Mouse (Mus musculus) urinary bladder, postnatal 25 days (tissue): Measurements from ENCODE around the gene Opcml.

ENCODE experiments used
- DNase-seq: peaks from one replicate; pipeline ENCODE4 v3.0.0; 2022; ENCODE audit warnings: low spot score

The Opcml gene

DNA sequence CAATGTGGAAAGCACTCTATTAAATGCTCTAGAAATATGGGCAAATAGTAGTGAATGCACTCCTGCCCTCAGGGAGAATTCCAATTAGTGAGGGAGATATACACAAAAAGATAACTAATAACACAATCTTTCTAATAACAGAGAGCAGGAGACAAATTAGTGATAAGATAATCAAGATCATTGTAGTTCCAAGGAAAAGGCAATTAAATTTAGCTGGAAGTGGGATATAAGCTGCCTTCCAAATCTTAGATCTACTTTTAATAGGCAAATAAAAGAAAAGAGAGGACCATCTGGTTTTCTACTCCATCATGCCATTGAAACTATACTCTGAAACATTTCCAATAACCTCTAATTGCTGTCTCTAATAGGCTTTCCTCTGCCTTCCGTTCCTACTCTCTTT is 742.6 kb downstream of the Opcml start:
- DNase-seq = no peak

DNA sequence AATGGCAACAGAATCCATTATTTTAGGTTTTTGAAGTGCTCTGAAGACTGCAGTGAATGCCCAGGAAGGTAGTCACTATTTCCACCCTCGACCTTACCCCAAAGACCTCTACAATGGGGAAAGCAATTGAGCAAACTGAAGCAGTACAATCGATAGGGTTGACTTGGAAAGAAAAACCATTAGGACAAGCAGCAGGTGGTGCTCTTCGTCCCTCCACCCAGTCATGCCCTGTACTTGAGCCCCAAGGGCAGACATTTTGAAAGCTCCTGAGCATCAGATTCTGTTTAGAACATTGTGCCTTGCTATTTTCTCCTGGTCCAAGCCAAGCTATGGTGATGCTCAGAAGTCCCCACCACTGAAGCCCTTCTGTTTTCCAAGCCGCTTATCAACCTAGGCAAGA is 744.4 kb downstream of the Opcml start:
- DNase-seq = no peak

DNA sequence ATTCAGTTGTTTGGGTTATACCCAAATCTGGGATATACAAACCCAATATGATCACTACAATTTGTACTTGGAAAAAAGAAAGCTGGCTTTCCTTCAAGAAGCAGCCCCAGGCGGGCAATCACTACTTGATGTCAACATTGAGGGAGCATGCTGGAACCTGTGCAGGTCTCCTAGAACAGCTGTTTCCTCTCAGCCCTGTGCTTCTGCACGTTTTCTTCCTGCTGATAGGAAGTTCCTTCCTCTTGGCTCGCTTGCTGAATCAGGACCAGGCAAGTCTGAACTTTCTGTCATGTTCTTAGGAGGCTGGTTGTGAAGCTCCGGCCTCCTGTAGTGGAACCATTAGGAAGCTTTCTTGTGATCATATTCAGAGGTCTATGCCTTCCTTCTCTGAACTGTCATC is 746.1 kb downstream of the Opcml start:
- DNase-seq = no peak

DNA sequence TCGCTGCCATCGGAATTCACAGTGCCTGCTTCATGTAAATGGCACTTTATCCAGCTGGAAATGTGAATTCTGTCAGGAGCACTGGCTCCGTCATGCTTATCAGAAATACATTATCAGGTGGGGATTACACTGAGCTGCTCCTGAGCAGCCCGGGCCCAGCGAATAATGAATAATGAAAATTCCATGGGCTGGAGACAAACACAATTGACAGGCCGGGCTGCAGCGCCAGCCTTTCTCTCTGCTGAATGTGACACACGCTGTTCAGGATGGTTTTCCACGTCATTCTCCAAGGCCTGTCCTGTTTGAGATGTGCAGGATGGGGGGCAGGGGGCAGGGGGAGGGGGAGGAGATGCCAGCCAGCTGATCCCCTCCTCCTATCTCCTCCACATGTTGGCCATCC is 757.6 kb downstream of the Opcml start:
- no peak for DNase-seq

DNA sequence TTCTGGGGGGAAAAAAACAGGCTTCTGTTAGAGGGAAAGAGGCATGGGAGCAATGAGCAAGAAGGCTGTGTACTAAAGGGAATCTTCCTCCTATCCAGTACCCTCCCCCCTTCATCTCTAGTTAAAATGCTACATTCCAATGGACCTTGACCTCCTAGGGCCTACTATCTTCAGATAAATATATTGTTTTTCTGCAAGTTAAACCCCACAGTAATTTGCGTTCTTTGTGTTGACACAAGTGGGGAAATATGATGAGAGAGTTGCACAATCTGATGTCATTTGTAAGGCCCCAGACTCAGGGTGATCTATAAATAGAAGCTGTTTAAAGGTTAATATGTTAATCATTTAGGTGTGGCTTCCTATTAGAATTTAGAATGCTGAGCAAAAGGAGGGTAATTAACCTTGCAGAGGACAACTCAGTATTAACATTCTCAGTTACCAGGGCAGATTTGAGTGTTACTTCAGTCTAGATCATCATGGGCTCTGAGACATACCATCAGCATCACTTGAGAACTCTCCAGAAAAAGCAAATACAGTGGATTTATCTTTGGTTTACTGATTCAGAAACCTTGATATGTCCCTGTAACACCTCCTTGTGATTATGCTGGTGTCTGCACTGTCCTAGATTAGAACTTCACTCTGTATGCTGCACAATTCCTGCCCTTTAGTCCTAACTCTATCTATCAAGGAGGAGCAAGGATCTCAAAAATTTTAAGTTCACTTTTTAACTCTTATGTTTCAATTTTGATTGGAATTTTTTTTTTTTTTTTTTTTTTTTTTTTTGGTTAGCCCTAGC is 762.0 kb downstream of the Opcml start:
- DNase-seq = no peak

DNA sequence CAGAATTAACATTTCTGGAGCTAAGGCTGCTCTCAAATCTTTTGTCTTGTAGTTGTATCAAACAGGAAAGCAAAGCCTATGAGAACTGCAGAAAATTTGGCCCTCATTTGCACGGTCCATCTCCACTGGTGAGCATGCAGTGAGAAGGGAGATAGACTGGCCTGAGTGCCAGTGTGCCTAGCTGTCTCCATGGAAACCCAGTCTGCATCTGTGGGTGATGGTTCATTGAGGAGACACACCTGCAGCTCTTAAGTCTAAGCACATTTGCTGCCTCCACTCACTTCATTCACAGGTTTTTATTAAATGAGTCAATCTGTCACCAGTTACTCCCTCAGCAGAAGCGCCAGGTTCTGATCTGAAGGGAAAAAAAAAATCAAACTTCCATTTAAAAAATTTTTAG is 768.1 kb downstream of the Opcml start:
- no peak for DNase-seq

DNA sequence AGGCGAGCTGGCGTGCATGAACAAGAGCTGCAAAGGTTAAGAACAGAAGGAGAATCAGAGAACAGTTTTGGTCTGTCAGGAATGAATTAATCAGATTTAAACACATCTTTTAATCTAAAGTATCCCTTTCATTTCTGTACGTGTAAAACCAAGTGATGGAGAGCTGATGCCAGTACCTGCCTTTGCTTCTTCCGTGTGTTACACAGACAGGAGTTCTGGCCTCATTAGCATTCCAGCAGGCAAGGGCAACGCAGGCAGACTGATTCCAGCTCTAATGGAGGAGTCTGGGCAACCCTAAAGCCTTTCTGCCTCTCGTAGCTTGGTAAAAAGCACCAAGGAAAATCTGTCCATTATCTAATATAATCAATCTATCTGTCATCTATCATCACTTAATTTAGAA is 771.2 kb downstream of the Opcml start:
- DNase-seq = no peak

DNA sequence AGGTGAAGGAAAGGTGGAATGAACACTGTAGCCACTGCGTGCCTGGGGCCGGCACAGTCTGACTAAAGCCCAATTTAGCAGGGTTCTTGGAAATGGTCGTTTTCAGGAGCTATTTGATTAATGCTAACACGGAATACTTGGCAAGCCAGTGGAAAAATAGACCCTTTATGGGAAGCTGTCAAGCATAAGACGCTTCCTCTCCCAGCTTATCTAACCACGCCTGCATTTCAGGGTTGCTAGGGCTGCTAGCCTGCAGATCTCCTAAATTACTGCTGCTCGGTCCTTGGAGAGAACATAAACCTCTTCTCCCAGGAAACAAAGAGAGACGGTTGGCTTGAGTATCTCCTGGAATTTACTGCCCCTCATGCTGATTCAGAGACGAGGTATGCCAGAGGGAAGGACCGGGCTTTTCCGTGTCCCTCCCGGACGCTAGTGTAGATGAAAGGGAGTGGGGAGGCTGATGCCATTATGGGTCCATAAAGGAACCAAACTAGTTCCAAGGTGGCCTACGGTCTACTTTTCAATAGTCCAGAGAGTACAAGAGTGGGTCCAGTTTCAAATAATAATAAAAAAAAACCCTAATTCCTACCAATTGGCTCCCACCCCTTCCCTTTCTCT is 772.6 kb downstream of the Opcml start:
- DNase-seq = no peak

DNA sequence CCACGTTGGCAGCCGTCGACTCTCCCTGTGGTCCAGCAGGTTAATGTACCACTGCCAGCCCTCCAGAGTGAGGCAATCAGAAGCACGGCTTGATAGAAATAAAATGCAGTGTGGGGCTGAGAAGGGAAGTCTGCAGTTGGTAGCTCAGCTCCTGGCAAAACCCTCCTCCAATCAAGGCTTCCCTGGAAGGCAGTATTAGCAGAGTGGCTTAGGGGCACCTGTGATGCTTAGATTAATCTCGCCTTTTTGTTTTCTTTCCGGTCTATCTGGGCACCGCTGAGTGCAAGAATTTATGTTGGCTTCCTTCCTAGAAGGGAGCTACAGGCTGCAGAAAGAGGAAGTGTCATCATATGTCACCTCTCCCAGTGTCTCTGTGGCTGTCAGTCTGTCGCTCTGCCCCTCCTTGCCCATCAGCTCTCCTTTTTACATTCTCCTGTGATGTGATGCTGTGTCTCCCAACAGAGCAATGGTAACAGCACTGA is 778.5 kb downstream of the Opcml start:
- DNase-seq = no peak

DNA sequence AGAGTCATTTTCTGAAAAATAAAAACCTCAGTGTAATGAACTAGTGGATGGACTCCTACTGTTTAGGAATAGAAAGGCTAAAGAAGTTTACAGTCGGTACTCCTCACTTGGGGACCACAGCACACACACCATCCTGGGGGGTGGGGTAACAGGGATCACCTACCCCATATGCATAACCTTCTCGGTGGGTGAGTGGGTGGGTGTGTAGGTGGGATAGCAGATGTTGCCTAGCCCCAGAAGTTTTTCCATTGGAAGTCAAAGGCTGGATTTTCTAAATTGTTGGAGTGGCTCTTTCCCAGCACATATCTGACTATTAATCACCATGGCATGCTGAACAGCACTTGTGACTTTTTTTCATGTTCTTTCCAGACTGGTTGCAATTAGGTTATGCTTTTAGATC is 779.2 kb downstream of the Opcml start:
- no peak for DNase-seq

DNA sequence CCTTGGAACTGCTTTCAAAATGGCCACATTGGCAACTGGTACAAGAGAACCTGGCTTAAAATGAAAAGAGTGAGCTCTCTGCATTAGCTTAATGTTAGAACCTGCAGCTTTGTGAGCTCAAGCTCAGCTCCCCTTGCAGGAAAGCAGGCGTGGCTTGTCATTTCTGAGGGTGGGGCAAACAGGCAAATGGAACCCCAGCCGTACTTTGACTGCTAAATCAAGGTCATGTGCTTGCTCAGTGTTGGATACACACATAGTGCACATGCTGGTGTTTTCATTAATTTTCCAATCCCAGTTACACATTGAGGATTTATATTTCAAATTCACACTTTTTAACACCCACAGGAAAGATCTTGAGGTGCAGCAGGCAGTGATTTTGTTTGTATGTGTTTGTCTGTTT is 781.1 kb downstream of the Opcml start:
- no peak for DNase-seq

DNA sequence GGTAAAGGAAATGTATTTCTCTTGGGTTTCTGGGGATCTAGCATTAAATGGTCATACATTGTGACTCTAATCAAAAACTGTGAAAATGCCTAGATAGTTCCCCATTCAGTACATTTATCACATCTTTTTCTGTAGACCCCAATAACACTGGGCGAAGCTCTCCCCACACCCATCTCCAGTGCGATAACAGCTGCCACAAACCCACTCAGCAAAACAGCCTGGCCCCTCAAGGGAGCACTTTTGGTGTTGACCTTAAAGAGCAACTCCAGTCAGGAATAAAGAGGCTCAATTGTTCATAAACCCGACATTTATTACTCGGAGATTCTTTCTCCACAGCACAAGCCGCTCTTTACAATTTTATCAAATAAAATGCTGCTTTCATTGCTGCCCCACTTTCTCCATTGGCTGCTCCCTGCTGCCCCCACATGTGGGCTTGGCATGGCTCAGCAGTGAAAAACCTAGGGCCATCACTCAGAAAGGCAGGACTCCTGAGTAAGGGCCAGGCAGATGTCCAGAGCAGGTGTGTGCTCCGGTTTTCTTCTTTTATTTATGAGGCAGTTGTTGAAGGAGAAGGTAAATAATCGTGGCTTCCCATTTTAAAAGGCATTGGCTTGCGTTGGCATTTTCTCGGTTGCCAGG is 781.7 kb downstream of the Opcml start:
- DNase-seq = no peak

DNA sequence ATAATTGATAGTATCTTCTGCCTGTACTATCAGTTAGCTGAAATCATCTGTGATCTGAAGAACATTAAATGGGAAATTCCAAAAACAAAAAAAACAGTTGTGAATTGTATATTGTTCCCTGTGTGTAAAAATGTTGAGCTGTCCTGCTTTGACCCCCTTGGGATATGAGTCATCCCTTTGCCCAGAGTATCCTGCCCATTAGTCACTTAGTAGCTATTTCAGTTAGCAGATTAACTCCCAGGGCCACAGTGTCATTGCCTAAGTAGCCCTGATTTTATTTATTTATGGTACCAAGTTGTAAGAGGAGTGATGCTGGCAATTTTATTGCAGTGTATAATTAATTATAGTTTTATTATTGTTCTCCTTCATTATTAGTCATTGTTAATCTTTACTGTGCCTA is 788.2 kb downstream of the Opcml start:
- DNase-seq = no peak

DNA sequence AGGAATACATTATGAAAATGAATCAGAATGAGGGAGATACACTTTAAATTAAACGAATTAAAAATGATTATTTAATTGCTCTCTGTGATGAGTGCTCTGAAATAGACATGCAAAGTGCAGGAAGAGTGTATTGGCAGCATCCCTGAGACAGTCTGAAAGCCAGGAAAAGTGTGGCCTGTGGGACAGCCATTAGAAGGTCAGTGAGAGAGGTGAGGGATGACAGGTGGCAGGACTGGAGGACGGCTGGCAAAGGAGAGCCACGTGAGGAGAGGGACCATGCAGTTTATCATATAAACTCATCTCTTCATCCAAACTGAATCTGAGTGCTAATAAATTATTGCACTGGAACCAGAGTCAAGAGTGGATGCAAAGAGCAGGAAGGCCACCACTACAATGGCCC is 796.7 kb downstream of the Opcml start:
- no peak for DNase-seq

DNA sequence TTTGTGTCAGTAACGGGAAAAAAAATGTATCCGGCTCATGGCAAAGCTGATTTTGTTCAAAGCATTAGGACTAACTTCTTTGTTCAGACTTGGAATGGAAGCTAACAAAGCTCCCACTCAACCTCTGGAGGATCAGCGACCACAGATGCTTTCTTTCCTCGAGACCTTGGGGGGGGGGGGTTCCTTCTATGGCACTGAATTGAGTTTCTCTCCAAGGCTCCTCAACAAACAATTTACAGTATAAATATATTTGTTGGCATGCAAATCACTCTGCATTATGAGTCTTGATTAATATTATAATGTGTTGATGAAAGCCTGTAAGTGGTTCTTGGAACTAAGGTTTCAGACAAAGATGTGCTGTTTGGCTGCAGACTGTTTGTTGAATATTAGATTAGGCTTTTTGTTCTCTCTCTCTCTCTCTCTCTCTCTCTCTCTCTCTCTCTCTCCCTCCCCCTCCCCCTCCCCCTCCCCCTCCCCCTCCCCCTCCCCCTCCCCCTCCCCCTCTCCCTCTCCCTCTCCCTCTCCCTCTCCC is 797.3 kb downstream of the Opcml start:
- no peak for DNase-seq

DNA sequence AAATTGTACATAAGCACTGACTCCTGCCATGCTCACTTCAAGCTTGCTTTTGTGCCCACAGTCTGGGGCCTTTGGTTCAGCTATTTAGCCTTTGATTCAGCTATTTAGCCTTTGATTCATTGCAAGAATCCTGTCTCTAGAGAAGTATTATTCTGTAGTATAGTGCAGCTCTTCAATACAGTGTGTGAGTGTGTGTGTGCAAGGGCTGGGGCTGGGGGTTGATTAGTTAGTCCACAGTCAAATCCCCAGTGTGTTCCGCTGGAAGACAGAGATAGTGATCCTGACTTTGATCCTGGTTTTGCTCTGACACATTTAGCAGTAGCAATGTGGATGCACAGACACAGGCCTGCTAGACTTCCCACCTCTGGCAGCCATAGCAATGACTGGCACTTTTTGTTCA is 797.9 kb downstream of the Opcml start:
- no peak for DNase-seq

DNA sequence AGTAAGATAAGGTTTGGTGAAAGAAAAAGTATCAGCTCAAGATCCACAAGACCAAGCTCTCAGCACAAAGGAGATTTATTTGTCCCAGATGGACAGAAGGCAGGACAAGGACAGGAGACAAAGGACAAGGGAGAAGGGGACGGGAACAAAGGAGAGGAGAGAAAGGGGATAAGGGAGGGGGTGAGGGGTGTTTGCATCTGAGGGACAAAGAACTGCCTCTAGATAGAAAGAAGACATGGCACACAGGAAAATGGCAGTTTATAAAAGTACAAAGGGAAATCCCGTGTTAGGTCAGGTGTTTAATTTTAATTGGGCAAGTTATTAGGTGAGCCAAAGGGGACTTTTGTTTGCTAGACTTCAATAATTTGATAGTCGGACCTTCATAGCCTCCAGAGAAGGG is 801.6 kb downstream of the Opcml start:
- DNase-seq = no peak

DNA sequence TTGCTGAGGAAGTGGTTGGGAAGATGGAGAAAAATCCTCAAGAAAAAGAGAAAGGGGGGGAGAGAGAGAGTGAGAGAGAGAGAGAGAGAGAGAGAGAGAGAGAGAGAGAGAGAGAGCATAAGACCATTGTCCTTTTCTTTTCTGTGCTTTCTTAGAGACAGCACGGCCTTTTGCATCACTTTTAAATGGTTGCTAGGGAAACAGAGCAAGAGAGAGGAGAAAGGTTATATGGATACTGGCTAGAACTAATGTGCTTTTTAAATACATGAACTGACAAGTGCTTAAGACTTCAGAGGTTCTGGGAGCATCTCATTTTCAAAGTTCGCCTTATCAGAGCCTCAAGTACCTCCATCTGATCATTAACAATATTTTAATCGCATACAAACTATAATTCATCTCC is 804.5 kb downstream of the Opcml start:
- no peak for DNase-seq

DNA sequence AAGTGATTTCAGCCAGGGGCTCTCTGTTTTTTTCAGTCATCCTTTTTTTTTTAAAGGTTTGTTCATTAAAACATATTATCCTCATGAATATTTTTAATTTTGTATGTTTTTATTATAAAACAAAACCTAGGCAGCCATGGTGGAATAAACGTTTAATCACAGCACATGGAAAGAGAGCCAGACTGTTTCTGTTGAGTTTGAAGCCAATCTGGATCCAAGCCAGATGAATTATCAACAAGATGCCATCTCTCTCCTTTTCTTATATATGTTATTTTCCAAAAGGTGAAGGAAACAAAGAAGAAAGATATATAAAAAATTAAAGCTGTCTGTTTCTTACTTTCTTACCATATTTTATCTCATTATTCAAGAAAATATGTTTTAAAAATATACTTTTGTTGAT is 815.0 kb downstream of the Opcml start:
- DNase-seq = no peak

DNA sequence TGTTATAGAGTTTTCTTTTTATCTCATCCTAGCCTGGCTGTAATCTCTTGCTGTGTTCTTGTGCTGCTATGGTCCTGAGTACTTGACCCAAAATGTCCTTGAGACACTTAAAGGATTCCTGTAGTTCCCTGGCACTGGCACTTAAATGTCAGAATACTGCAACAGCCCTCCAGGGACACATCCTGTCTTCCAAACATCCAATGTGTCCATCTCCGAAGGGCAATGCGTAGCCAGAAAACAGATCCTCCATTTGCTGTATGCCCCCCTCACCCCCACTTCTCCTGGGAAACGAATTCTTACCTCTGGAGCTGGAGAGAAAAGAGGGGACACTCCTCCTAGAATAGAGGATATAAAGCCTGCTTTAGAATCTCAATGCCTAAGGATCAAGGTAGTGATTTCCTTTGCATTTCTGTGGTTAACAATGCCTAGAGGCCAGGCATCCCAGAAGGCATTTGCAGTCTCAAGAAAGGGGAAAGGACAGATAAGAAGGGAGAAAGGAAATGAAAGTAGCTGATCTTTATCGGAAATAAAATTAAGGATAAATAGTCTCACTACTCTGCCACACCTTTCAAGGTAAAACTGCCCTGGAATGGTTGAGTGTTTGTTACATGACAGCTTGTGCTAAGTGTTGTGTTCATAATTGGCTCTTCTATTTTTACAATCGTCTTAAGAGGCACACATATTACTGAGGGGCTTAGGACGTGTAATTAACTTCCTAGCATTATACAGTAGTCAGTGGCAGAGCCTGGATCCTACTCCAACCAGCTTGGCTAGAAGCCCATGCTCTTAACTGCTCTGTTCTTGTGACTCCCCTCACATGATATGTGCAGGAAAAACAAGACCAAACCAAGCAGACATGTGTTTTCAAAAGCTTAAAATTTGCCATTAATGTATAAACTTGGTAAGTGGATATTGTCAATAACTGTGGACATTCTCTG is 823.4 kb downstream of the Opcml start:
- no peak for DNase-seq

DNA sequence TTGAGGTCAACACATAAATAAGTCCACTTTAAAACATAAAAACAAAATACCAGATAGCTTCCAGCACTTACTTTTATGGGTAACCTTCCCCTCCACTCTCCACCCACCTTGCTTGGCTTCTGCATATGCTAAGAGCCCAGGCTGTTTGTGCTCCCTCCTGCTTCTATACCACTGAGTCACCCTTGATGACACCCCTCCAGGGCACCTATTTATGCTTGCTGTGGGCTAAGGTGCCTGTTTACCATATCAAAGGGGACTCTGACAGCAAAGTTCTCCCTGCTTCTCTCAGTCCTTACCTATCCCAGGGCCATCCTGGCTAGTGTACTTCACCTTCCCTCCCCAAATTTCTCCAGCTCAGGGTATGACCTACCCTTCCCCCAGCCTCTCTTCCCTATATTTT is 824.9 kb downstream of the Opcml start:
- no peak for DNase-seq

DNA sequence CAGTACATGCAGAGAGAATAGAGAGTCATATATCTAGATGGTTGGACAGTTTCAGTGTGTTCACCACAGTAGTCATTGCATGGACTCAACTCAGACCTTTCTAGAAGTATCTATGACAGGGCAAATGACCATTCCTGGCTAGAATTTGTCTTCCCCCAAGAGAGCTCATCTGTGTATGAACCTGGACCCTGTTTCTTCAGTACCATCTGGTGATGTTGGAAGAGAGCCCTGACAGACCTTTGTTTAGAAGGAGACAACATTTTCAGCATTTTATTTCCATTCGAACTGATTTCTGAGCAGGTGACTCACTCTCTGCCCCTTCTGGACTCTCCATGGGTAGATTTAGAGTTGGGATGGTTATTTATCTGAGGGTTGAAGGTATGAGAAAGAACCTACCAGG is 827.1 kb downstream of the Opcml start:
- no peak for DNase-seq
